Mouse (Mus musculus) thymus, postnatal 36 days (tissue): ENCODE data around the gene Olfr1229.

Source experiments
- DNase-seq, 2 experiments: peaks; one replicate each; pipeline ENCODE4 v3.0.0; 2022; ENCODE audit warnings: mixed read lengths in 2 of 2

Gene Olfr1229

GRCm38 (mm10) chr2:89287914-89288313 is at the start of gene Olfr1229:
Gene Olfr1229, minus strand, starts transcription at chr2:89288014.
- DNase-seq = no peak

GRCm38 (mm10) chr2:89329575-89329974 is 41.8 kb upstream of the Olfr1229 start, which contains the start of gene Olfr1232:
Gene Olfr1232, minus strand, starts transcription at chr2:89329675.
- no peak for DNase-seq

GRCm38 (mm10) chr2:89306974-89307373 is 19.2 kb upstream of the Olfr1229 start, which contains the start of gene Olfr1231:
Gene Olfr1231, minus strand, starts transcription at chr2:89307074.
- DNase-seq = no peak

GRCm38 (mm10) chr2:89297168-89297567 is 9.4 kb upstream of the Olfr1229 start, which contains the start of gene Olfr1230:
Gene Olfr1230, minus strand, starts transcription at chr2:89297268.
- DNase-seq = no peak

- no peak for DNase-seq
These were observed 33.9 kb downstream of the Olfr1229 start, which contains the start of gene Olfr1228 for GRCm38 (mm10) chr2:89253962-89254361. Gene Olfr1228, minus strand, starts transcription at chr2:89254062.
